Mouse (Mus musculus) lung, postnatal 0 days (tissue): ENCODE measurements around the gene Cd244a.

ENCODE experiments used
- CTCF ChIP-seq: IDR thresholded peaks from 2 replicates; pipeline ENCODE4 v1.5.1; 2016; ENCODE audit warnings: antibody characterized with exemption, mild to moderate bottlenecking
- EP300 ChIP-seq: IDR thresholded peaks from 2 replicates; pipeline ENCODE4 v1.6.1; 2016; ENCODE audit warnings: antibody characterized with exemption, mild to moderate bottlenecking, control low read depth

GRCm38 (mm10) chr1:171513234-171513633, 45.8 kb upstream of the Cd244a start:
- peak; percentile 32 for TF ChIP-seq CTCF
- TF ChIP-seq EP300, result no peak
